Mouse (Mus musculus) liver, adult 2 months (tissue): ENCODE measurements around the gene Fto. TPM values are rescaled to one million over a fixed set of nuclear protein-coding genes. Genes with fewer than 3 reads are reported as not detected.
A peak's percentile ranks its signal among the peaks of the same experiment; 100 is the strongest.

Experiments used
- DNase-seq: peaks from one replicate; pipeline ENCODE4 v3.0.0-alpha.2; 2011; ENCODE audit warnings: low read depth, low spot score; ENCODE audit errors: extremely low read depth
- H3K27ac ChIP-seq: fragments of 200-500 bp; replicated peaks from 2 replicates; pipeline ENCODE4 v1.5.1; 2012; ENCODE audit warnings: low read depth, mild to moderate bottlenecking, control low read depth, inconsistent platforms, low read length; ENCODE audit not compliant: insufficient read depth
- H3K27me3 ChIP-seq: fragments of 200-500 bp; 2 replicates; pipeline ENCODE4 v1.6.1; 2012; ENCODE audit warnings: mild to moderate bottlenecking, moderate library complexity, low read length, inconsistent platforms; ENCODE audit not compliant: control insufficient read depth, insufficient read depth
- H3K36me3 ChIP-seq: fragments of 200-500 bp; 2 replicates; pipeline ENCODE4 v1.6.1; 2012; ENCODE audit warnings: low read length, inconsistent platforms; ENCODE audit not compliant: control insufficient read depth, insufficient read depth
- H3K4me1 ChIP-seq: fragments of 200-500 bp; 2 replicates; pipeline ENCODE4 v1.6.1; 2011; ENCODE audit warnings: low read length; ENCODE audit not compliant: control insufficient read depth, insufficient read depth
- H3K4me3 ChIP-seq: fragments of 200-500 bp; 2 replicates; pipeline ENCODE4 v1.5.1; 2011; ENCODE audit warnings: low read depth, mild to moderate bottlenecking, control low read depth, low read length, moderate library complexity; ENCODE audit not compliant: insufficient read depth
- H3K79me2 ChIP-seq: fragments of 200-500 bp; 2 replicates; pipeline ENCODE4 v1.6.1; 2012; ENCODE audit warnings: inconsistent platforms, mild to moderate bottlenecking, low read length, moderate library complexity; ENCODE audit not compliant: control insufficient read depth, insufficient read depth
- H3K9ac ChIP-seq: fragments of 200-500 bp; 2 replicates; pipeline ENCODE4 v1.6.1; 2012; ENCODE audit warnings: low read depth, mild to moderate bottlenecking, control low read depth, inconsistent platforms, low read length
- CTCF ChIP-seq: fragments of 200-500 bp; IDR thresholded peaks from 2 replicates; pipeline ENCODE4 v1.5.1; 2011; ENCODE audit warnings: low read depth, low read length, control low read depth
- POLR2A ChIP-seq: fragments of 200-500 bp; IDR thresholded peaks from 2 replicates; pipeline ENCODE4 v1.6.1; 2011; ENCODE audit warnings: low read length, control low read depth; ENCODE audit not compliant: insufficient read depth; ENCODE audit errors: extremely low read depth
- WGBS: fragments of 180-500 bp; shearing (Covaris S2); methylation state at CpG from one replicate; pipeline ENCODE4 v1.1.7; 2018; 5-methylcytosine and 5-hydroxymethylcytosine counted together
- polyA plus RNA-seq: library from polyadenylated mRNA; depleted of rRNA; stranded (reverse); fragments of >200 nt; gene quantifications from 2 replicates; pipeline ENCODE4 v1.2.3, GENCODE M21; 2012
- total RNA-seq: library from RNA; depleted of rRNA; stranded (reverse); fragments of >200 nt; gene quantifications from 2 replicates; pipeline ENCODE4 v1.2.3, GENCODE M21; 2014

Gene Fto
- total and polyA plus RNA-seq, 2 experiments: 14.1 to 15.6 TPM

DNA sequence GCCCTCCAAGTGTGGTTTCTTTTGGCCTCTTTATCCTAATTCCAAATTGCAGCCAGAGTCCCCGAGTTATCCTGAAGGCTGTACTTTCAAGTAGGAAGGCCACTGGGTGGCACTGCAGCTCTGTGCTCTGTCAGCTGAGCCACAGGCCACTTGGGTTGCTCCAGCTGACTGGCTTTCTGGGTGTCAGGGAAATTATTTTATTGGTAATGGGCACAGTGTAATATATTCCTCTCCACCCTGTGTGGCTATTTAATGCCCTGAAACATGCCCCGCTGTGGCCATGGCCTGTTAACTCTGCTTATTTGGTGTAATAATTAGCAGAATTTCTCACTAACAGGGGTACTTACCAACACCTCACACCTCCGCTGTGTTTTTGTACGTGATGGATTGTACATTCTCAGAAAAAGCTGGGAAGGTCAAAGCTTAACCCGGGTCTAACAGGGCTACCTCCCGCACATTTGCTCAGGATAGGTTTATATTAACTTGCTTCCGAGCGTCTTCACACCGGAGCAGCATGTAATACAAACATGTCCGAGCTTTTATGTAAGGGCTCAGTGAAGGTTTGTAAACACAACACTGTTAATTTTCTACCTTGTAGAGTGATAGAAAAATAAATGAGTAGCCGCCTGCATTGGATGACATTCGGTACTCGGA, 65.6 kb downstream of the Fto start:
- WGBS: 27% methylated on average over 13 of the region's 13 CpGs

DNA sequence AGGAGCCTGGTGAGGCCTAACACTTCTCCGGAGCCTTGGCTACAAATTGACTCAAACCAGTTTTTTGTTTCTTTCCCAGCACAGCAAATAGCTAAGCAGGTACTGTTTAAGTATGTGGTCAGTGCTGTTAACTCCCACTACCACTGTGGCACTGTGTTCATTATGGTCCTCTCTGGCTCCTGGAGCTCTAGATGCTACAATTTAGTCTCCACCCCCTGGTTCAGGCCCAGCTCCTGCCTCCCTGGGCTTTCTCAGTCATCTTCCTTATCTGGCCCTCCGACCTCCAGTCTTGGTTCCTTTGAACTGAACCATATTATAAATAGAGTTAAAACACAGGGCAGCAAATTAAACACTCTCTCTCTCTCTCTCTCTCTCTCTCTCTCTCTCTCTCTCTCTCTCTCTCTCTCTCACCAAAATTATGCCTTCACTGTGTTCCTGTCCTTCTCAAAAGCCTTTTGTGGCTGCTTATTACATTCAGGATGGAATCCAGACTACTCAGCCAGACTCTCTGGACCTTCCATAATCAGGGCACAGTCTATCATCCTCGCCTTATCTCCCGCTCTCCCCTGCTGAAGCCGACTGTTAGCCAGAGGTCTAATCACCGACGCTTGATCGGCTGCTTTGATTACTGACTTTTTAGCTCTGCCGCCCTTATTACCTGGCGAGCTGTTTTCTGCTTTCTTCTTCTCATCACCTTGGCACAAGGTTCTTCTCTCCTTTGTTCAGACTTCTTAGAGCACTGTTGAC, 67.6 kb downstream of the Fto start:
- Histone ChIP-seq H3K79me2 (peaks cover 24% of the 10 kb centered on the region), H3K9ac (peak overlapping the region; percentile 80), H3K36me3 (no peaks in the 10 kb centered on the region), H3K27me3 (no peaks in the 10 kb centered on the region), H3K27ac (peak overlapping the region; percentile 94), H3K4me3 (peak overlapping the region; percentile 56), H3K4me1 (peaks cover 42% of the 10 kb centered on the region)
- 15% methylated on average over 10 of the region's 10 CpGs for WGBS
- no peak for TF ChIP-seq CTCF
- no peak for TF ChIP-seq POLR2A
- peak; percentile 71 for DNase-seq

More for the DNA sequence above, 65.6 kb downstream of the Fto start:
- no peaks in the 10 kb centered on the region for H3K27me3 ChIP-seq
- no peak for TF ChIP-seq POLR2A
- TF ChIP-seq CTCF: peak; percentile 88
- peaks cover 31% of the 10 kb centered on the region for H3K4me1 ChIP-seq
- peak overlapping the region; percentile 42 for H3K27ac ChIP-seq
- no peak overlapping the region for H3K4me3 ChIP-seq
- no peaks in the 10 kb centered on the region for H3K36me3 ChIP-seq
- peak; percentile 97 for DNase-seq
- H3K79me2 ChIP-seq: peaks cover 30% of the 10 kb centered on the region
- peak overlapping the region; percentile 48 for H3K9ac ChIP-seq

DNA sequence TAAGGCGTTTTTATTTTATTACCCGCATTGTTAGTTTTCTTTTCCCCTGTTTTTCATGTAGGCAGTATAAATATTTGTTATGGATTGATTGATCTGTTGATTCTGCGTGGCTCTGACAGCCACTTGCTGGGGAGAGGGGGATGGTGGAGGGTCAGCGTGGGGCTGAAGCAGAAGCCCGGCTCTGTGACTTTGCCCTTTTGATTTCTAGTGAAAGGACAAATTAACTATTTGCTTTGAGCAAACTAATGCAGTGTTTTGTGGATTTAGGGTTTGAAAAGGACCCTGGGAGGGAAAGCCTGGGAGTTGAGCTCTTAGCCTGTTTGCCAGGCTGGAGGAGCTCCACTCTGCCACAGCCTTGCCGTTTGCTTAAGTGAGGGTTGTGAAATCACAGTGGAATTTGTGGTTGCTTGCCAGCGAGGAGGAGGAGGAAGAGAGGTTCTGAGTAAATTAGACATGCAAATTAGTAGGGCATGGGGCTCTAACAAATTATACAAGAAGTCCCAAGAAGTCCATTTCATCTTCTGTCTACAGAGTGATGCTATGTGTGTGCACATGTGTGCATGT, 68.3 kb downstream of the Fto start:
- no peak overlapping the region for H3K4me3 ChIP-seq
- H3K27ac ChIP-seq: peak overlapping the region; percentile 94
- WGBS: 12% methylated on average over 7 of the region's 7 CpGs
- H3K27me3 ChIP-seq: no peaks in the 10 kb centered on the region
- peak; percentile 99 for DNase-seq
- no peaks in the 10 kb centered on the region for H3K36me3 ChIP-seq
- TF ChIP-seq CTCF (no peak), POLR2A (no peak)
- peak overlapping the region; percentile 80; the same call in 1 of the 2 replicates for H3K9ac ChIP-seq
- H3K4me1 ChIP-seq: peaks cover 39% of the 10 kb centered on the region
- peaks cover 19% of the 10 kb centered on the region for H3K79me2 ChIP-seq

DNA sequence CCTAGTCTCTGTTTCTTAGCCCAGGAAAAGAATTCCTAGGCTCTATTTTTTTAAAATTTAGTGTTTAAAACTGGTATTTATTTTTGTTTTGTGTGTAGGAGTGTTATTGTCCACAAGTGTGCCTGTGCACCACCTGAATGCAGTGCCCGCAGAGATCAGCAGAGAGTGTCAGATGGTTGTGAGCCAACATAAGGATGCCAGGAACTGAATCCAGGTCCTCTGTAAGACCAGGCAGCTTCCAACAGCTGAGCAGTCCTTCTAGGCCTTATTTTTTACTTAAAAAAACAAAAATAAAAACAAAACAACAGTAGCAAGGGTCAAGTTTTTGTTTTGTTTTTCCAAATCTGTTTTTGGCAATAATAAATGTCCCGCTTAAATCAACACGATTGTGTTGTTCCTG, 69.9 kb downstream of the Fto start:
- Histone ChIP-seq H3K4me3 (no peak overlapping the region), H3K4me1 (peaks cover 29% of the 10 kb centered on the region), H3K36me3 (no peaks in the 10 kb centered on the region), H3K27ac (peak overlapping the region; percentile 82), H3K27me3 (no peaks in the 10 kb centered on the region), H3K9ac (no peak overlapping the region), H3K79me2 (peaks cover 20% of the 10 kb centered on the region; the same call in 1 of the 2 replicates)
- DNase-seq: peak; percentile 83
- TF ChIP-seq POLR2A (no peak), CTCF (no peak; the same call in 1 of the 2 replicates)
- 30% methylated on average over 3 of the region's 3 CpGs for WGBS

DNA sequence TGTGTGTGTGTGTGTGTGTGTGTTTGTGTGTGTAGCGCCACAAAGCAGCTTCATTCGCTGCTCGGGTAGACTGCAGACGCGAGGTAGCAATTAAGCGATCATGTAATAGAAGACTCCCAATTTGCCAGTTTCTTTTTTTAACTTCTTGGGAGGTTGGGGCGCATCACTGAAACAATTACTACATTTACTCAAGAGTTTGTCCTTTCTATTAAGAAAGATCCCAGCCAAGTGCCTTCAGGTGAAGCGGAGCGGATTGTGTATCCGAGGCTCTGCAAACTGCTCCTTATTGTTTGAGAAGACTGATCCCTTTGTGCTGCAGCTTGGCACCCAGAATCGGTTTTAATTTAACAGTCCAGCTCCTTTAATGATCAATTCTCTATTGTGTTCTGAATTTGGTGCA, 70.5 kb downstream of the Fto start:
- 81% methylated on average over 11 of the region's 11 CpGs for WGBS
- Histone ChIP-seq H3K36me3 (no peaks in the 10 kb centered on the region), H3K4me1 (peaks cover 29% of the 10 kb centered on the region), H3K79me2 (peaks cover 24% of the 10 kb centered on the region; the same call in 1 of the 2 replicates), H3K4me3 (no peak overlapping the region), H3K27ac (peak overlapping the region; percentile 82), H3K9ac (peak overlapping the region; percentile 33), H3K27me3 (no peaks in the 10 kb centered on the region)
- TF ChIP-seq CTCF: no peak
- no peak for TF ChIP-seq POLR2A
- DNase-seq: no peak
